Mouse (Mus musculus) heart, embryonic 15.5 days (tissue): ENCODE measurements at regions not wholly inside any gene's neighbourhood (a gene's known extent, or its start where the extent isn't known, plus 50 kb on each side); places are given as distances from the start of the nearest gene placed in this dataset.

Experiments
- ATAC-seq: fragments of 200-750 bp; cut with Nextera tagmentation; replicated peaks from 2 replicates; pipeline ENCODE4 v1.8.0; 2017; ENCODE audit warnings: low read depth, moderate TSS enrichment; ENCODE audit not compliant: insufficient number of reproducible peaks, insufficient read depth, low FRiP score
- H3K27ac ChIP-seq: fragments of 300-500 bp; sonication (generic); 2 replicates; pipeline ENCODE4 v1.5.1; 2015; ENCODE audit warnings: mild to moderate bottlenecking, inconsistent platforms
- H3K27me3 ChIP-seq: fragments of 300-500 bp; sonication (generic); 2 replicates; pipeline ENCODE4 v1.6.1; 2015; ENCODE audit warnings: inconsistent platforms
- H3K36me3 ChIP-seq: fragments of 300-500 bp; sonication (generic); 2 replicates; pipeline ENCODE4 v1.6.1; 2015; ENCODE audit warnings: mild to moderate bottlenecking, inconsistent platforms
- H3K4me1 ChIP-seq: fragments of 300-500 bp; sonication (generic); replicated peaks from 2 replicates; pipeline ENCODE4 v1.6.1; 2015; ENCODE audit warnings: inconsistent platforms
- H3K4me2 ChIP-seq: fragments of 300-500 bp; sonication (generic); 2 replicates; pipeline ENCODE4 v1.6.1; 2015; ENCODE audit warnings: inconsistent platforms, mild to moderate bottlenecking, moderate library complexity
- H3K4me3 ChIP-seq: fragments of 300-500 bp; sonication (generic); 2 replicates; pipeline ENCODE4 v1.5.1; 2015; ENCODE audit warnings: mild to moderate bottlenecking, inconsistent platforms
- H3K9ac ChIP-seq: fragments of 300-500 bp; sonication (generic); 2 replicates; pipeline ENCODE4 v1.6.1; 2015; ENCODE audit warnings: mild to moderate bottlenecking, inconsistent platforms
- H3K9me3 ChIP-seq: fragments of 300-500 bp; sonication (generic); replicated peaks from 2 replicates; pipeline ENCODE4 v1.6.1; 2016; ENCODE audit warnings: inconsistent platforms
- WGBS: fragments of 180-500 bp; shearing (Covaris S2); methylation state at CpG from one replicate; pipeline ENCODE4 v1.1.7; 2015; ENCODE audit warnings: mixed read lengths; 5-methylcytosine and 5-hydroxymethylcytosine counted together

- WGBS = 70% methylated on average over 9 of the region's 9 CpGs
- Histone ChIP-seq H3K27ac (no peak overlapping the region), H3K9me3 (no peaks in the 10 kb centered on the region), H3K36me3 (no peaks in the 10 kb centered on the region), H3K4me1 (0 out of 2 replicates have a peak, but pooled peaks cover 3% of the 10 kb centered on the region), H3K9ac (no peak overlapping the region), H3K27me3 (0 out of 2 replicates have a peak, but pooled peaks cover 5% of the 10 kb centered on the region), H3K4me2 (no peak overlapping the region), H3K4me3 (no peak overlapping the region)
- no peak for ATAC-seq
These were observed 120.8 kb upstream of the Kit start for GRCm38 (mm10) chr5:75453757-75454390.

- H3K4me3 ChIP-seq = no peak overlapping the region
- no peak overlapping the region for H3K27ac ChIP-seq
- H3K27me3 ChIP-seq = 0 out of 2 replicates have a peak, but pooled peaks cover 3% of the 10 kb centered on the region
- no peak overlapping the region for H3K4me2 ChIP-seq
- no peak overlapping the region for H3K9ac ChIP-seq
- no peaks in the 10 kb centered on the region for H3K9me3 ChIP-seq
- H3K36me3 ChIP-seq = no peaks in the 10 kb centered on the region
- peaks cover 5% of the 10 kb centered on the region; the same call in 1 of the 2 replicates for H3K4me1 ChIP-seq
- no peak for ATAC-seq
- WGBS = 80% methylated on average over 16 of the region's 16 CpGs
These were observed 119.7 kb upstream of the Kit start for GRCm38 (mm10) chr5:75454961-75455541.

GRCm38 (mm10) chr5:75457403-75457802, 117.3 kb upstream of the Kit start:
- Histone ChIP-seq H3K27ac (no peak overlapping the region), H3K4me3 (no peak overlapping the region), H3K27me3 (no peaks in the 10 kb centered on the region), H3K4me1 (peaks cover 8% of the 10 kb centered on the region), H3K4me2 (no peak overlapping the region), H3K36me3 (no peaks in the 10 kb centered on the region), H3K9ac (no peak overlapping the region), H3K9me3 (no peaks in the 10 kb centered on the region)
- ATAC-seq = no peak
- WGBS = 79% methylated on average over 6 of the region's 6 CpGs

- no peak for ATAC-seq
- H3K9ac ChIP-seq = no peak overlapping the region
- H3K36me3 ChIP-seq = no peaks in the 10 kb centered on the region
- 89% methylated on average over 7 of the region's 7 CpGs for whole genome bisulfite sequencing
- H3K9me3 ChIP-seq = no peaks in the 10 kb centered on the region
- no peaks in the 10 kb centered on the region for H3K27me3 ChIP-seq
- H3K4me1 ChIP-seq = peaks cover 8% of the 10 kb centered on the region
- H3K27ac ChIP-seq = no peak overlapping the region
- no peak overlapping the region for H3K4me3 ChIP-seq
- no peak overlapping the region for H3K4me2 ChIP-seq
These were observed 116.4 kb upstream of the Kit start for GRCm38 (mm10) chr5:75458317-75458716.

- peaks cover 8% of the 10 kb centered on the region for H3K4me1 ChIP-seq
- ATAC-seq = no peak
- H3K27ac ChIP-seq = no peak overlapping the region
- H3K36me3 ChIP-seq = no peaks in the 10 kb centered on the region
- WGBS = 46% methylated on average over 3 of the region's 3 CpGs
- no peak overlapping the region for H3K9ac ChIP-seq
- H3K4me3 ChIP-seq = no peak overlapping the region
- no peaks in the 10 kb centered on the region for H3K9me3 ChIP-seq
- no peak overlapping the region for H3K4me2 ChIP-seq
- no peaks in the 10 kb centered on the region for H3K27me3 ChIP-seq
These were observed 114.9 kb upstream of the Kit start for GRCm38 (mm10) chr5:75459758-75460354.

GRCm38 (mm10) chr5:75460414-75461025, 114.2 kb upstream of the Kit start:
- 35% methylated on average over 9 of the region's 9 CpGs for WGBS
- no peaks in the 10 kb centered on the region for H3K9me3 ChIP-seq
- ATAC-seq = no peak
- H3K4me3 ChIP-seq = no peak overlapping the region
- no peak overlapping the region for H3K4me2 ChIP-seq
- H3K9ac ChIP-seq = no peak overlapping the region
- peaks cover 8% of the 10 kb centered on the region for H3K4me1 ChIP-seq
- H3K27me3 ChIP-seq = no peaks in the 10 kb centered on the region
- no peak overlapping the region for H3K27ac ChIP-seq
- H3K36me3 ChIP-seq = no peaks in the 10 kb centered on the region

DNA sequence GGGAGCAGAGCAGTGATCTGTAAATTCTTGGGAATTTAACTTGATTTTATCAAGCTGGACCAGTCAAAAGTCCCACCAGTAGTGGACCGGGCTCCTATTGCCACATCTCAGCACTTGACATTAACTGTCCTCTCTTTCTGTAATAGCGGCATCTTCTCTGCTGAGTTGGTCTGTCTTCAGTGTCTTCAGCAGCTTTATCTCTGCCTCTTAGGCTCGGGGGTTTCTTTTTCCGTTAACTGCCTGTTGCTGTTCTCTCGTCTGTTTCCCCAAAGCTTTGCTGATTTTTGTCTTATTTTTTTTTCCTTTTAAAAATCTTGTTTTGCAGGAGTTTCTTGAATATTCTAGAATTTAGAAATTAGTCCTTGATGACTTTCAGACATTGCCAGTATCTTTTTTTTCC, 113.3 kb upstream of the Kit start:
- no peak for ATAC-seq
- Histone ChIP-seq H3K9ac (no peak overlapping the region), H3K27me3 (no peaks in the 10 kb centered on the region), H3K27ac (no peak overlapping the region), H3K9me3 (no peaks in the 10 kb centered on the region), H3K4me1 (peaks cover 8% of the 10 kb centered on the region), H3K4me3 (no peak overlapping the region), H3K4me2 (no peak overlapping the region), H3K36me3 (no peaks in the 10 kb centered on the region)
- WGBS = 62% methylated on average over 5 of the region's 5 CpGs

DNA sequence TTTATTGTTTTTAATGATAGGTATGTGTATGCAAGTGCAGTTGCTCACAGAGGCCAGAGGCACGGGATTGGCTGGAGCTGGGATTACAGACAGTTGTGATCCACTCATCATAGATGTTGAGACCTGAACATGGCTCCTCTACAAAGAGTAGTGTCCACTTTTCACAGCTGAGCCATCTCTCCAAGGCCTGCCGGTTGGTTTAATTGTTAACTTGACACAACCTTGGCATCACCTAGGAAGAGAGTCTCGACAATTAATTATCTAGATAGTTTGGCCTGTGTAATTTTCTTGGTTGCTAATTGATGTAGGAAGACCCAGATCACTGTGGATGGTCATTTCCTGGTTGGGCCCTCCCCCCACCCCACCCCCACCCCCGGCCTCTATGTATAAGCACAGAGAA, 111.1 kb upstream of the Kit start:
- H3K4me2 ChIP-seq = no peak overlapping the region
- no peaks in the 10 kb centered on the region for H3K36me3 ChIP-seq
- ATAC-seq = no peak
- no peak overlapping the region for H3K4me3 ChIP-seq
- H3K27me3 ChIP-seq = no peaks in the 10 kb centered on the region
- H3K27ac ChIP-seq = no peak overlapping the region
- no peak overlapping the region for H3K9ac ChIP-seq
- no peaks in the 10 kb centered on the region for H3K9me3 ChIP-seq
- H3K4me1 ChIP-seq = peaks cover 8% of the 10 kb centered on the region
- WGBS = 83% methylated on average over 4 of the region's 4 CpGs

GRCm38 (mm10) chr5:75465701-75466100, 109.0 kb upstream of the Kit start:
- no peak overlapping the region for H3K9ac ChIP-seq
- H3K27me3 ChIP-seq = no peaks in the 10 kb centered on the region
- 81% methylated on average over 7 of the region's 7 CpGs for WGBS

DNA sequence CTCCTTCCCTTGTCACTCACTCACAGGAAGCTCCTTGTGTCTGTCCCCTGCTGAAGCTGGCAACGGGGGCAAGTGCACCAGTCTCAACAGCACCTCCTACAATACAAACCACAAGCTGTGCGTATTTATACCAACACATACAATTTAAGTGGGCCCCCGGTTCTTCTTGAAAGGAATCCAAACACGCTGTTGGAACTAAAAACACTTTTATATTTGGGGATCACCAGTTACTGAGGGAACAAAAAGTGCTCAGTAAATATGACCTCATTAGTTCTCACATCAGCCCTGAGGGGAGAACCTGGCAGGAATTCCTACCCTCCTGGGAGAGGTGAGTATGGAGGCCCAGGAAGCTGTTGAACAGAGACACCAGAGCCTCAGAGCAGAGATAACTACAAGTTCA, 107.8 kb upstream of the Kit start:
- ATAC-seq = no peak
- H3K9ac ChIP-seq = no peak overlapping the region
- H3K9me3 ChIP-seq = no peaks in the 10 kb centered on the region
- WGBS = 75% methylated on average over 4 of the region's 4 CpGs
- no peak overlapping the region for H3K4me2 ChIP-seq
- no peaks in the 10 kb centered on the region for H3K4me1 ChIP-seq
- no peak overlapping the region for H3K27ac ChIP-seq
- no peaks in the 10 kb centered on the region for H3K27me3 ChIP-seq
- H3K36me3 ChIP-seq = no peaks in the 10 kb centered on the region
- no peak overlapping the region for H3K4me3 ChIP-seq

More at GRCm38 (mm10) chr5:75465701-75466100, 109.0 kb upstream of the Kit start:
- Histone ChIP-seq H3K4me2 (no peak overlapping the region), H3K27ac (no peak overlapping the region), H3K4me1 (no peaks in the 10 kb centered on the region), H3K4me3 (no peak overlapping the region), H3K9me3 (no peaks in the 10 kb centered on the region), H3K36me3 (no peaks in the 10 kb centered on the region)
- no peak for ATAC-seq

GRCm38 (mm10) chr5:75467916-75468315, 106.8 kb upstream of the Kit start:
- Histone ChIP-seq H3K36me3 (no peaks in the 10 kb centered on the region), H3K27ac (no peak overlapping the region), H3K4me1 (no peaks in the 10 kb centered on the region), H3K9me3 (no peaks in the 10 kb centered on the region), H3K9ac (no peak overlapping the region), H3K27me3 (no peaks in the 10 kb centered on the region), H3K4me2 (no peak overlapping the region), H3K4me3 (no peak overlapping the region)
- 42% methylated on average over 6 of the region's 6 CpGs for WGBS
- ATAC-seq = no peak
